Mouse (Mus musculus): ENCODE measurements around the gene Plcl2.
"Not testable (repeated sequence)": the region's sequence is repeated elsewhere in the genome, so short reads cannot be mapped to it uniquely, and the experiment has no call there.

Plcl2 gene

DNA sequence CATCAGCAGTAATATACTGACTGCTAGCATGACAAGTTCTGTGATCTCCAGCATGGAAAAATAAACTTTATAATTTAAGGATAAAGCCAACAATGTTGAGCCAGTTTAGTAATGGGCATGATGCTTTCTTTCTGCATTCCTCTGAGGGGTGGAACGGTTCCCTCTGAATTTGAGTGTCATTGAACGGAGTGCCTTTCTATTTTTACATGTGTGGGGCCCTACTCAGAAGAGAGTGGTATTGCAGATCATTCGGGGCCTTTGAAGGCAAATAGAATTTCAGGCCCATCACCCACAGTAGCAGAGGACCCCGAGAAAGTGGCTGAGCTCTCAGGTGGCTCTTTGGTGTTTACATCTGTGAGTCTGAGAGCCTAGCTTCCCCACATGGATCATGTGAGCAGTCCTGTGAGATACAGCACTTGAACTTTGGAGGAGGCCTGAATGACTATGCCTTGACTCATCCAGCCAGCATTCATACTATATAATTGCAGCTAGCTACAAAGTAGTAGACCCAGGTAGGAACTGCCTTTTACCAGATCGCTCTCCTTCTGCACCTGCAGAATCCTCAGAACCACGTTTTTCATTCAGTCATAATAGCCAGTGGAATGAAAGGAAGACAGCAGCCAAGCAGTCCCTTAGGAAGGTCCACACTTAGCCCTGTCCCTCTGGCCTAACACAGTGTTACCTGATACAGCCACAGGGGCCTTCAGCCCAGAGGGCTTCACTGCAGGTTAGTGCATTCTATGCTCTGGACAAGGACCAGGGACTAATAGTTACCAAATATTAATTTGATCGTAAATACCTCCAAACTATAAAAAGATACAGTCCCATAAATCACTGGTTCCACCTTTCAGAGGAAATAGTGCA is 125.0 kb downstream of the Plcl2 start:
- no peak for DNase-seq

- no peak for DNase-seq
Measured at GRCm38 (mm10) chr17:50635961-50636585, 126.9 kb downstream of the Plcl2 start.

GRCm38 (mm10) chr17:50638791-50639190 is 129.6 kb downstream of the Plcl2 start:
- DNase-seq, result no peak

- no peak for DNase-seq
Measured at GRCm38 (mm10) chr17:50641076-50641610, 131.9 kb downstream of the Plcl2 start.

DNA sequence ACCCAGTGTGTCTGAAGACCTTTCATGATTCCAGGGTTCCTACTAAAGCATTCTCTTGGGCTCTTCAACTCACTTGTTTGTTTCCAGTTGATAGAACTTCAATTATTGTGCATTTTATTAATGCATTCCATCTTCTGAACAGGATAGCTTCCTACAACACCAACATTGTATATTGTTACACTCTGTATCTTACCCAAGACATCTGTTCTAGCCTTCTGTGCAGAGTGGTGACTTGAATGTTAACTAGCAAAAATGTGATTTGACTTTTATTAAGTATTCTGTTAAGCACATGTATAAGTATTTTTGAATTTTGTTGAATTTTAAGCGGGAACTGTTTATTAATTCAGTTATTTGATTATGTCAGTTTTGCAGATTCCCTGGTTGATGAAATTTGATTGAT is 132.7 kb downstream of the Plcl2 start:
- DNase-seq, result no peak

DNA sequence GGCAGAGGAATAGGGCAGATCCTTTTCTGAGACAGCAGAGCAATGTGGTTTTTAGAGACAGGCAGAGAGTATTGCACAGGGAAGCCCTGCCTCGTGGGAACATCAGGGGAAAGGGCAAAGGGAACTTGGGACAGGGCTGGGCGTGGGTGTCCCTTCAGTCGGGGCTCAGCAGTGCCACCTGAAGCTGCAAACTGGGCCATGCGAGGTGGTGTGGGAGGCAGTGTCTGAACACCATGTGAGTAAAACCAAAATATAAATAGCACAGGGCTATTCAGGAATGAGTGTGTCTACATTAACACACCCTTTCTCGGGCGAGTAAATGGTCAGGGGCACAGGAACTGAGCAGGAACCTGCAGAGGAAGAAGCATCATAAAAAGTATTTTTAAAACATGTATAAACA is 134.2 kb downstream of the Plcl2 start:
- peak; percentile 34 to 43 for DNase-seq

- no peak for DNase-seq
Measured at GRCm38 (mm10) chr17:50643989-50644388, 134.8 kb downstream of the Plcl2 start.

DNA sequence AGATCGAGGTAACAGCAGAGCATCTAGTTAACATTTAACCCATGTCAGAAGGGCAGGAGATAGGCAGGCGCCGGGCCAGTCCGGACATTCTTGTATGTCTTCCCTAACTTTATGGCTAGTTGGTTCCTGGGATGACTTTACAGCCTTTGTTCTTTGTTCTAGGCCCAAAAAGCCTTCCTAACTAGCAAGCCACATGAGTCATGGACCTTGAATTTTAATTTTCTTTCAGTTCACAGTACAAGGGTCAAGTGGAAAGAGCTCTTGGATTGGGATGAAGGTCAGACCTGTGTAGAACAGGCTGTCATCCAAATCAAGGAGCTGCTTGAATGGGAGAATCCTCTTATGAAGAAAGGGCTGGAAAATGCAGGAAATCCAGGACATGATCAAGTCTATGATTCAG is 138.9 kb downstream of the Plcl2 start:
- DNase-seq, result not testable (repeated sequence)

GRCm38 (mm10) chr17:50648757-50649419 is 139.7 kb downstream of the Plcl2 start:
- DNase-seq, result no peak

- DNase-seq, result no peak
Measured at GRCm38 (mm10) chr17:50650535-50651223, 141.5 kb downstream of the Plcl2 start.

- no peak for DNase-seq
Measured at GRCm38 (mm10) chr17:50654741-50655415, 145.7 kb downstream of the Plcl2 start.

GRCm38 (mm10) chr17:50655416-50655776 is 146.2 kb downstream of the Plcl2 start:
- no peak for DNase-seq

GRCm38 (mm10) chr17:50657321-50657720 is 148.1 kb downstream of the Plcl2 start:
- peak in 1 of 2 experiments; percentile 25 for DNase-seq

DNA sequence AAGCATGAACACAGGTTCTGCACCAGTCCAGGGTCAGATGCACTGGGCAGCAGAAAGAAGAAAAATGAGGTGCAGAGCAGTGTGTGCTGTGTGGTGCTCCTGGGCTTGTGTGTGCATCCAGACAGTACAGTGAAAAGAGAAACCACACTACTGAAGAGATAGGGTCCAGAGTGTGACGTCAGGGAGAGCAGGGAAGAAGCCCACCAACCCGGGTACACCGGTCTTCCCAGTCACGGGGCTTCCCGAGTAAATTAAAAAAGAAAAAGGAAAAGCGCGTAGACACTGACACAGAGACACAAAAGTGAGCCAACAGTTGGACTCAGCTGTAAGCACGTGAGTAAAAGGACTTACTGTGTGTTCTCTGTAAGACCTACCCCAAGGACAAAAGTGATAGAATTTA is 149.7 kb downstream of the Plcl2 start:
- DNase-seq, result no peak

DNA sequence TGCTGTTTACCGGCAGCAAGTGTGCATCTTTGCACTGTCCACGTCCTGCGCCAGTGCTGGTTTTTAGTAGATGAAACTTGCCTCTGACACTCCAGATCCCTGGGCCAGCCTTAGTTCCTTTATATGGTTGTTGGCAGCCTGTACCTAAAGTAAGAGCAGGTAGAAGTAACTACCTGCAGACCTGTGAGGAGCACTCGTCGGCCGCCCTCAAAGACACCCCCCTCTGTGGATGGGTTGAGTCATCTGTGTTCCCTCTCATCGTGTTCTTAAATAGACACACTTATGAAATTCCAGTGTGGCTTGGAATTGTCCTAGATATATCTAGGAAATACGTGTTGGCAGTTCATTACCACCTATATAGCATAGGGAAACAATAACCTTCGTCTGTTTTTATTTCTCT is 158.4 kb downstream of the Plcl2 start:
- DNase-seq, result no peak

DNA sequence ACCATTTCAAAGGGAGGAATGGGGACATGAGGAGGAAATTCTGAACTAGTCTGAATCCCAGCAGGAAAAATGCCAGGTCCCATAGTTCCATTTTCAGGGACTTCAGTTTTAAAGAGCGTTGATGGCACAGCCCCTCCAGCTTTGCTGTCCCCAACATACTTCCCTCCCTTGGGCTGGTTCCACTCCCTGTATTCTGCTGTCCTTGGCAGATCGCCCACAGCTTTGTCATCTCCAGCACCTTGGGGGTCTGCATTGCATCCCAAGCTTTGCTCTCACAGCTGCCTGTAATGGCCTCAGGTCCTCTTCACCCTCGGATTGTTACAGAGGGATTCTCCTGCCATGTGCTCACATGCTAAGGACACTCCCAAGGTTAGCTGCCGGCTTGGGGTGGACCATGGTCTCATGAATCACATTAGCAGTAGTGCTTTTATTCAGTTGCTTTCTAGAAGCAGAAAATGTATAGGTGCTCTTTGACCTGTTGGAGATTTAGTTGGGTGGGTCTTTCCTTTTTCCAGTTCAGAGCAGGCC is 159.5 kb downstream of the Plcl2 start:
- no peak for DNase-seq

GRCm38 (mm10) chr17:50671416-50671815 is 162.2 kb downstream of the Plcl2 start:
- DNase-seq, result no peak

DNA sequence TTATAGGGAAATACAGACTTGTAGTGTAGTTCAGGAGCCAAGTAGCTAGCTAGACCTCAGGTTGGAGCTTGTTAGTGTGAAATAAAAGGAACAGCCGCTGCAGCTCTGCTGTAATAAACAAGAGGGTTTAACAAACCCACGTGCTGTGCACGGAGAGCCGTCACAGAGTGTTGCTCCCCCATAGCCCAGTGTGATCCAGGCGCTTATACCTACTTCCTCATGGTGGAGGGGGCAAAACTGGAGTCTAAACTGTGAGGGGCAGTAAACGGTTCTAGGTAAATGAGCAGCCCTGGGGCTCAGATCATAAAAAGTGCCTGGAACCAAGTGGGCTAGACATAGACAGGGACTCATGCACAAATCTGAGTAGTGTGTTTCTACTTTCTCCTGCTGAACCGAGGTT is 165.4 kb downstream of the Plcl2 start:
- DNase-seq, result no peak

GRCm38 (mm10) chr17:50675231-50675630 is 166.0 kb downstream of the Plcl2 start:
- peak in 1 of 2 experiments; percentile 41 for DNase-seq

GRCm38 (mm10) chr17:50677334-50677733 is 168.1 kb downstream of the Plcl2 start:
- no peak for DNase-seq

DNA sequence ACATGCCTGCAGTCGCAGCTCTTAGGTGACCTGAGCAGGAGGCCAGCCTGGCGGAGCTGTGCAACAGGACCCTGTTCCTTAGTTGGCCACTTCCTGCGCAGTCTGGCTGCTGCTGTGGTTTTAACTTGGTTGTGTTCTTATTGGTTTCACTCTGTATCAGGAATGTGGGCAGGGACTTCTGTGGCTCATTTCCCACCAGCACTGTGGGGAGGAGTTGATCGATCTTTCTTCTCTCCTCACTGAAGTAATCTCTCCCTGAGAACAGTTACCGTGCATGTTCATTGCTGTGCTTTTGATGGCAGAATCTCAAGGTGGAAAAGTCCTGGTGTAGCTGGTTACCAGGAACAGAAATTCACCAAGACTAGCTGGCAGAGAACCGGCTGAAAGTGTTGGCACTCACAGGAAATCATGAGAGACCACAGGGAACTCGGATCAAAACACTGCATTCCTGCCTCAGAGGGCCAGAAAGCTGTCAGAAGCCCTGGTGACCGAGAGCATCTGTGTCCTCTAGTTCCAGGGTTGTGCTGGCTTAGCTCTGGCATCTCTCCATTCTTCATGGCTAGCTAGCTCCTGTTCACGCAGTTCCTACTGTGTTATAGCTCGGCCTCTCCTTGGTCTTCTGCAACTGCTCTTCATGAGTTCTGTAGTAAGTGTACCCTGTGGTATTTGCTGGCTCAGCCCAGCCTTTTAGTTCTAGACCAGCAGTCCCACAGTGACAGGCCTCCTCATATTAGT is 168.9 kb downstream of the Plcl2 start:
- peak; percentile 53 to 83 for DNase-seq

Measured in lung, postnatal 4 days (tissue).